In the genomic region with DNA sequence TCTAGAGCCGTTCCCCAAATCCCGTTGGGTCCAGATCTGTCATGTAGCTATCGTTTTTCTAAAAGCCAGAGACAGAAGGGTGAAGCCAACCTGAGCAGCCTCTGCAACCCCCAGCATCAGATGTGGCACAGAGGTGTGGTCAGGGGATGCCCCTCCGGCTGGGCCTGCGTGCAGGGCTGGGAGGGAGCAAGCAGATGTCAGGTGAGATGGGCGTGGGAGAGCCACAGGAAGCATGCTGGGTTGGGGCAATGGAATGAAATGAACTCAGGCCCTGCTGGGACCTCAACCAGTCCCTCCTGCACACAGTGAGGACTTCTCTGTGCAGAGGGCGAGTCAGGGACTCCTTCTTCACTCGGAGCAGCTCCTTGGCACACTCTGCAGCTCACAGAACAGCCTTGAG, we compare ENCODE assay signal across 22 mouse cellular contexts. TPM values are rescaled to one million over a fixed set of nuclear protein-coding genes. Genes with fewer than 3 reads are reported as not detected.
DNase-seq lines count a peak whose midpoint lies in the region; ATAC-seq lines count a peak whose summit lies in the region.
"Had no signal": no experiment of that assay in that cellular context is flagged by ENCODE, and none has a peak within 500 bp of the region (broad histone marks: within the 10 kb centered on the region; RNA-seq: fewer than 3 reads in every experiment).

No protein-coding gene starts in this region.

- intact Hi-C loops in heart, postnatal 25 days (cut with DNase I), result loop anchor here (10.0 kb wide), 1 partner anchor 135 kb away; no protein-coding TSS in a partner anchor

- peak; percentile 28 for DNase-seq in cerebellum, adult 9-10 months
- DNase-seq in cerebellum, postnatal 25 days, result no peak
- DNase-seq in hindbrain, embryonic 14.5 days (ENCODE audit: low spot score), result no peak
- DNase-seq in midbrain, embryonic 14.5 days, result no peak
- DNase-seq in heart, postnatal 25 days (ENCODE audit: low spot score), result no peak
- no peak for DNase-seq in adrenal gland, postnatal 36 days
- DNase-seq: B cell, adult 2 months; gastrocnemius, postnatal 25 days; lung, postnatal 14 days; spleen, adult 18-20 months had no signal

- WGBS in intestine, embryonic 15.5 days, result 79% methylated on average over 8 of the region's 8 CpGs
- WGBS in intestine, embryonic 16.5 days, result 86% methylated on average over 8 of the region's 8 CpGs
- 81% methylated on average over 8 of the region's 8 CpGs for WGBS in hindbrain, embryonic 14.5 days
- WGBS in midbrain, embryonic 14.5 days, result 85% methylated on average over 8 of the region's 8 CpGs

- H3K4me2 ChIP-seq in intestine, embryonic 15.5 days (replicated peaks), result no peak overlapping the region
- no peak overlapping the region for H3K4me2 ChIP-seq in intestine, embryonic 16.5 days (ENCODE audit: low read depth, low read length)
- H3K4me2 ChIP-seq in hindbrain, embryonic 14.5 days (replicated peaks), result no peak overlapping the region
- H3K4me2 ChIP-seq in midbrain, embryonic 14.5 days (ENCODE audit: low read length), result no peak overlapping the region
- H3K4me2 ChIP-seq: heart, embryonic 13.5 days; stomach, embryonic 15.5 days had no signal

- H3K9me3 ChIP-seq in intestine, embryonic 15.5 days, result no peaks in the 10 kb centered on the region
- no peaks in the 10 kb centered on the region for H3K9me3 ChIP-seq in intestine, embryonic 16.5 days (ENCODE audit: control insufficient read depth, low read length)
- no peaks in the 10 kb centered on the region for H3K9me3 ChIP-seq in hindbrain, embryonic 14.5 days (ENCODE audit: control insufficient read depth, low read length)
- H3K9me3 ChIP-seq in midbrain, embryonic 14.5 days (ENCODE audit: control insufficient read depth, low read length), result no peaks in the 10 kb centered on the region
- H3K9me3 ChIP-seq: heart, embryonic 13.5 days; neural tube, embryonic 12.5 days; stomach, embryonic 15.5 days had no signal

- H3K27ac ChIP-seq in intestine, embryonic 15.5 days, result peak overlapping the region; percentile 3; the same call in 1 of the 2 replicates
- H3K27ac ChIP-seq in intestine, embryonic 16.5 days (ENCODE audit: low read length), result no peak overlapping the region
- peak overlapping the region; percentile 100 for H3K27ac ChIP-seq in hindbrain, embryonic 14.5 days
- peak overlapping the region; percentile 99 for H3K27ac ChIP-seq in midbrain, embryonic 14.5 days (replicated peaks; ENCODE audit: low read depth, low read length)
- H3K27ac ChIP-seq: heart, embryonic 13.5 days; kidney, postnatal 0 days; left cerebral cortex, adult 2 months; stomach, embryonic 15.5 days had no signal

- H3K4me1 ChIP-seq in intestine, embryonic 15.5 days (replicated peaks), result peaks cover 34% of the 10 kb centered on the region
- peaks cover 38% of the 10 kb centered on the region for H3K4me1 ChIP-seq in intestine, embryonic 16.5 days (ENCODE audit: control insufficient read depth, insufficient read depth, low read length)
- H3K4me1 ChIP-seq in hindbrain, embryonic 14.5 days (replicated peaks; ENCODE audit: control insufficient read depth, insufficient read depth, low read length), result peaks cover 57% of the 10 kb centered on the region
- H3K4me1 ChIP-seq in midbrain, embryonic 14.5 days (ENCODE audit: control insufficient read depth, insufficient read depth, low read length), result peaks cover 44% of the 10 kb centered on the region

- no peak overlapping the region for H3K9ac ChIP-seq in intestine, embryonic 15.5 days
- H3K9ac ChIP-seq in intestine, embryonic 16.5 days (ENCODE audit: low read depth, low read length), result no peak overlapping the region
- H3K9ac ChIP-seq in hindbrain, embryonic 14.5 days, result 0 out of 2 replicates have a peak overlapping the region, but pooled peaks have one; percentile 71
- no peak overlapping the region for H3K9ac ChIP-seq in midbrain, embryonic 14.5 days (replicated peaks; ENCODE audit: low read length)
- H3K9ac ChIP-seq: heart, embryonic 13.5 days; stomach, embryonic 15.5 days had no signal

- H3K36me3 ChIP-seq in intestine, embryonic 15.5 days, result no peaks in the 10 kb centered on the region
- H3K36me3 ChIP-seq in intestine, embryonic 16.5 days (ENCODE audit: control insufficient read depth, insufficient read depth, low read length), result no peaks in the 10 kb centered on the region; the same call in 1 of the 2 replicates
- no peaks in the 10 kb centered on the region for H3K36me3 ChIP-seq in hindbrain, embryonic 14.5 days (replicated peaks; ENCODE audit: control insufficient read depth, insufficient read depth)
- H3K36me3 ChIP-seq in midbrain, embryonic 14.5 days (ENCODE audit: control insufficient read depth, insufficient read depth, low read length), result no peaks in the 10 kb centered on the region
- H3K36me3 ChIP-seq: stomach, embryonic 15.5 days had no signal

- no peak for ATAC-seq in intestine, embryonic 15.5 days
- ATAC-seq in intestine, embryonic 16.5 days, result no peak
- ATAC-seq in hindbrain, embryonic 14.5 days (ENCODE audit: low FRiP score), result no peak
- no peak for ATAC-seq in midbrain, embryonic 14.5 days (ENCODE audit: low FRiP score, low TSS enrichment)

- no peaks in the 10 kb centered on the region for H3K27me3 ChIP-seq in intestine, embryonic 15.5 days (replicated peaks)
- no peaks in the 10 kb centered on the region for H3K27me3 ChIP-seq in intestine, embryonic 16.5 days (replicated peaks; ENCODE audit: control insufficient read depth, insufficient read depth, low read length)
- H3K27me3 ChIP-seq in hindbrain, embryonic 14.5 days (ENCODE audit: control insufficient read depth, insufficient read depth, low read length), result no peaks in the 10 kb centered on the region
- H3K27me3 ChIP-seq in midbrain, embryonic 14.5 days (ENCODE audit: control insufficient read depth, insufficient read depth, low read length), result no peaks in the 10 kb centered on the region
- H3K27me3 ChIP-seq: neural tube, embryonic 12.5 days; stomach, embryonic 15.5 days had no signal

- no peak overlapping the region for H3K4me3 ChIP-seq in intestine, embryonic 15.5 days (replicated peaks)
- H3K4me3 ChIP-seq in intestine, embryonic 16.5 days (ENCODE audit: low read length), result no peak overlapping the region
- H3K4me3 ChIP-seq in hindbrain, embryonic 14.5 days (replicated peaks; ENCODE audit: low read length), result no peak overlapping the region
- H3K4me3 ChIP-seq in midbrain, embryonic 14.5 days (replicated peaks; ENCODE audit: low read depth, low read length), result no peak overlapping the region
- H3K4me3 ChIP-seq: heart, embryonic 13.5 days; layer of hippocampus, adult 2 months; left cerebral cortex, adult 2 months; neural tube, embryonic 12.5 days; stomach, embryonic 15.5 days had no signal

RNA-seq across cellular contexts. Expression of a gene that starts 18.3 kb away (rescaled TPM):
- polyA plus RNA-seq in intestine, embryonic 15.5 days (2015; fragmentation: Nextera tagmentation; extraction: Ambion mirVana), result 25.5 and 27.9 TPM in 2 replicates
- polyA plus RNA-seq in intestine, embryonic 16.5 days (2015; fragmentation: Nextera tagmentation; extraction: Ambion mirVana), result 20.6 and 20.8 TPM in 2 replicates
- 29.3 and 35.5 TPM in 2 replicates for polyA plus RNA-seq in hindbrain, embryonic 14.5 days (2014; fragmentation: Nextera tagmentation; extraction: Ambion mirVana)
- 20.7 and 20.9 TPM in 2 replicates for polyA plus RNA-seq in midbrain, embryonic 14.5 days (2014; fragmentation: Nextera tagmentation; extraction: Ambion mirVana)
- total RNA-seq in heart, postnatal 25 days (2021), result 10 to 100 TPM; 17.2 to 23.2 TPM
- total RNA-seq in adrenal gland, postnatal 36 days (2021), result 10 to 100 TPM; 38.6 to 52.5 TPM

RNA-seq across cellular contexts. Expression of a gene that starts 33.6 kb away (rescaled TPM):
- 62.0 and 63.7 TPM in 2 replicates for polyA plus RNA-seq in intestine, embryonic 15.5 days (2015; fragmentation: Nextera tagmentation; extraction: Ambion mirVana)
- 58.4 and 65.8 TPM in 2 replicates for polyA plus RNA-seq in intestine, embryonic 16.5 days (2015; fragmentation: Nextera tagmentation; extraction: Ambion mirVana)
- polyA plus RNA-seq in hindbrain, embryonic 14.5 days (2014; fragmentation: Nextera tagmentation; extraction: Ambion mirVana), result 70.0 and 73.9 TPM in 2 replicates
- polyA plus RNA-seq in midbrain, embryonic 14.5 days (2014; fragmentation: Nextera tagmentation; extraction: Ambion mirVana), result 80.4 and 87.6 TPM in 2 replicates
- total RNA-seq in heart, postnatal 25 days (2021), result 10 to 100 TPM; 36.6 to 39.4 TPM
- total RNA-seq in adrenal gland, postnatal 36 days (2021), result 10 to 100 TPM; 31.2 to 36.2 TPM

RNA-seq across cellular contexts. Expression of a gene that starts 33.7 kb away (rescaled TPM):
- 81.2 and 88.5 TPM in 2 replicates for polyA plus RNA-seq in intestine, embryonic 15.5 days (2015; fragmentation: Nextera tagmentation; extraction: Ambion mirVana)
- 86.7 and 91.2 TPM in 2 replicates for polyA plus RNA-seq in intestine, embryonic 16.5 days (2015; fragmentation: Nextera tagmentation; extraction: Ambion mirVana)
- 64.6 and 65.7 TPM in 2 replicates for polyA plus RNA-seq in hindbrain, embryonic 14.5 days (2014; fragmentation: Nextera tagmentation; extraction: Ambion mirVana)
- polyA plus RNA-seq in midbrain, embryonic 14.5 days (2014; fragmentation: Nextera tagmentation; extraction: Ambion mirVana), result 70.8 and 81.4 TPM in 2 replicates
- total RNA-seq in heart, postnatal 25 days (2021), result 10 to 100 TPM; 37.1 to 37.7 TPM
- total RNA-seq in adrenal gland, postnatal 36 days (2021), result 10 to 100 TPM; 33.0 to 46.7 TPM

RNA-seq across cellular contexts. Expression of a gene that starts 34.2 kb away (rescaled TPM):
- not detected in 2 replicates for polyA plus RNA-seq in intestine, embryonic 15.5 days (2015; fragmentation: Nextera tagmentation; extraction: Ambion mirVana)
- polyA plus RNA-seq in intestine, embryonic 16.5 days (2015; fragmentation: Nextera tagmentation; extraction: Ambion mirVana), result 0.07 TPM in 1 of 2 replicates, not detected in the other
- polyA plus RNA-seq in hindbrain, embryonic 14.5 days (2014; fragmentation: Nextera tagmentation; extraction: Ambion mirVana), result not detected in 2 replicates
- polyA plus RNA-seq in midbrain, embryonic 14.5 days (2014; fragmentation: Nextera tagmentation; extraction: Ambion mirVana), result not detected in 2 replicates
- not detected for total RNA-seq in heart, postnatal 25 days (2021)
- under 1 TPM in 1 of 2 experiments, not detected in 1; 0.33 TPM for total RNA-seq in adrenal gland, postnatal 36 days (2021)
- total RNA-seq: gastrocnemius, postnatal 25 days; layer of hippocampus, adult 2 months; left cerebral cortex, adult 2 months; MEL had no signal
- polyA plus RNA-seq: frontal cortex, adult 2 months; heart, embryonic 13.5 days; kidney, postnatal 0 days; limb, embryonic 14.5 days; liver, embryonic 16.5 days; stomach, embryonic 15.5 days had no signal

RNA-seq across cellular contexts. Expression of a gene that starts 42.7 kb away (rescaled TPM):
- polyA plus RNA-seq in intestine, embryonic 15.5 days (2015; fragmentation: Nextera tagmentation; extraction: Ambion mirVana), result 39.4 and 47.3 TPM in 2 replicates
- polyA plus RNA-seq in intestine, embryonic 16.5 days (2015; fragmentation: Nextera tagmentation; extraction: Ambion mirVana), result 47.3 and 66.2 TPM in 2 replicates
- 51.9 and 54.4 TPM in 2 replicates for polyA plus RNA-seq in hindbrain, embryonic 14.5 days (2014; fragmentation: Nextera tagmentation; extraction: Ambion mirVana)
- 51.3 and 52.8 TPM in 2 replicates for polyA plus RNA-seq in midbrain, embryonic 14.5 days (2014; fragmentation: Nextera tagmentation; extraction: Ambion mirVana)
- 10 to 100 TPM; 34.0 to 36.9 TPM for total RNA-seq in heart, postnatal 25 days (2021)
- 10 to 100 TPM; 33.7 to 35.2 TPM for total RNA-seq in adrenal gland, postnatal 36 days (2021)
